Mouse (Mus musculus) G1E (cell line): Measurements from ENCODE around the gene Pet100. TPM values are rescaled to one million over a fixed set of nuclear protein-coding genes. Genes with fewer than 3 reads are reported as not detected.
"Not testable (repeated sequence)": the region's sequence is repeated elsewhere in the genome, so short reads cannot be mapped to it uniquely, and the experiment has no call there.

Experiments used
- ATAC-seq: 2 replicates; pipeline ENCODE4 v1.8.0; 2016; ENCODE audit warnings: mild to moderate bottlenecking; ENCODE audit not compliant: insufficient number of reproducible peaks, poor library complexity, low FRiP score, severe bottlenecking; ENCODE audit errors: extremely low read depth
- DNase-seq: peaks from one replicate; pipeline ENCODE4 v3.0.0; 2012; ENCODE audit warnings: low spot score
- H3K27me3 ChIP-seq: 2 replicates; pipeline ENCODE4 v1.6.1; 2012; ENCODE audit warnings: mild to moderate bottlenecking, low read length, inconsistent platforms; ENCODE audit not compliant: insufficient read depth
- H3K36me3 ChIP-seq: replicated peaks from 2 replicates; pipeline ENCODE3; 2012; ENCODE audit warnings: mild to moderate bottlenecking, inconsistent platforms
- H3K4me1 ChIP-seq: 2 replicates; pipeline ENCODE4 v1.6.1; 2012; ENCODE audit warnings: low read depth, low read length, inconsistent platforms, mixed read lengths; ENCODE audit not compliant: insufficient read depth
- H3K4me3 ChIP-seq: 2 replicates; pipeline ENCODE4 v1.5.1; 2012; ENCODE audit warnings: low read depth, mild to moderate bottlenecking, inconsistent platforms, low read length, moderate library complexity, mixed read lengths
- H3K9me3 ChIP-seq: replicated peaks from 2 replicates; pipeline ENCODE4 v1.6.1; 2012; ENCODE audit warnings: inconsistent platforms
- CTCF ChIP-seq: IDR thresholded peaks from 2 replicates; pipeline ENCODE4 v1.5.1; 2012; ENCODE audit warnings: low read depth, low read length, inconsistent platforms, mixed read lengths
- GATA1 ChIP-seq: IDR thresholded peaks from 2 replicates; pipeline ENCODE4 v1.6.1; 2012; ENCODE audit warnings: borderline replicate concordance, low read length, inconsistent platforms, mixed read lengths
- GATA2 ChIP-seq: IDR thresholded peaks from 2 replicates; pipeline ENCODE4 v1.6.1; 2012; ENCODE audit warnings: low read depth, low read length, inconsistent platforms, borderline replicate concordance
- POLR2AphosphoS5 ChIP-seq: IDR thresholded peaks from 2 replicates; pipeline ENCODE4 v1.6.1; 2012; ENCODE audit warnings: low read depth, low read length, inconsistent platforms; ENCODE audit not compliant: insufficient replicate concordance
- TAL1 ChIP-seq: conservative IDR thresholded peaks from 2 replicates; pipeline ENCODE4 v1.6.1; 2012; ENCODE audit warnings: low read depth, low read length, inconsistent platforms, mixed read lengths
- polyA plus RNA-seq: library from polyadenylated mRNA; stranded (reverse); fragments of >175 nt; gene quantifications from 2 replicates; pipeline ENCODE4 v1.2.3, GENCODE M21; 2012
- total RNA-seq, 2 experiments: library from RNA; stranded (forward) in 1 of 2; stranded (reverse) in 1 of 2; fragments of 200-1000 nt in 1 of 2; fragments of >200 nt in 1 of 2; fragmentation: Nextera tagmentation in 1 of 2; gene quantifications; 2 replicates each; pipeline ENCODE4 v1.2.3; 2014 to 2017

Pet100 gene
- 25.8 and 52.9 TPM in 2 replicates for total RNA-seq (2014; fragmentation: Nextera tagmentation)
- 116 and 136 TPM in 2 replicates for total RNA-seq (2017)
- 17.7 and 22.2 TPM in 2 replicates for polyA plus RNA-seq

GRCm38 (mm10) chr8:3621199-3621970 is at the start of gene Pet100, which contains the start of gene Xab2:
Gene Pet100, plus strand, starts transcription at chr8:3621548.
Gene Xab2, minus strand, starts transcription at chr8:3621316.
- ATAC-seq = peak; percentile 95
- Histone ChIP-seq H3K27me3 (no peaks in the 10 kb centered on the region), H3K9me3 (no peaks in the 10 kb centered on the region), H3K4me3 (peak within 1 kb of the TSS; percentile 80), H3K36me3 (peaks cover 71% of the 10 kb centered on the region), H3K4me1 (peaks cover 32% of the 10 kb centered on the region)
- peak; percentile 100 for DNase-seq
- TF ChIP-seq GATA1 (no peak), GATA2 (no peak), POLR2AphosphoS5 (no peak)

GRCm38 (mm10) chr8:3574546-3574945 is 46.8 kb upstream of the Pet100 start:
- Histone ChIP-seq H3K36me3 (no peaks in the 10 kb centered on the region), H3K4me1 (peaks cover 3% of the 10 kb centered on the region; the same call in 1 of the 2 replicates), H3K4me3 (no peak overlapping the region), H3K27me3 (peaks cover 7% of the 10 kb centered on the region), H3K9me3 (no peaks in the 10 kb centered on the region)
- no peak for TF ChIP-seq GATA2
- no peak for TF ChIP-seq GATA1
- no peak for ATAC-seq
- no peak for DNase-seq

- no peak for ATAC-seq
- H3K9me3 ChIP-seq = no peaks in the 10 kb centered on the region
- TF ChIP-seq POLR2AphosphoS5 (no peak), GATA2 (no peak), GATA1 (no peak), TAL1 (no peak), CTCF (no peak)
- no peaks in the 10 kb centered on the region for H3K36me3 ChIP-seq
- DNase-seq = no peak
- H3K4me1 ChIP-seq = peaks cover 3% of the 10 kb centered on the region; the same call in 1 of the 2 replicates
- H3K27me3 ChIP-seq = peaks cover 8% of the 10 kb centered on the region
- no peak overlapping the region for H3K4me3 ChIP-seq
Measured at GRCm38 (mm10) chr8:3576211-3576960, 45.0 kb upstream of the Pet100 start.

GRCm38 (mm10) chr8:3579390-3580364 is 41.7 kb upstream of the Pet100 start:
- TF ChIP-seq CTCF (no peak), TAL1 (no peak), POLR2AphosphoS5 (no peak), GATA2 (no peak)
- Histone ChIP-seq H3K4me1 (peaks cover 3% of the 10 kb centered on the region; the same call in 1 of the 2 replicates), H3K9me3 (no peaks in the 10 kb centered on the region), H3K36me3 (no peaks in the 10 kb centered on the region), H3K27me3 (peaks cover 8% of the 10 kb centered on the region), H3K4me3 (no peak overlapping the region)
- no peak for DNase-seq
- ATAC-seq = no peak

- H3K36me3 ChIP-seq, H3K9me3 ChIP-seq, H3K27me3 ChIP-seq, H3K4me1 ChIP-seq, DNase-seq, ATAC-seq, H3K4me3 ChIP-seq: not testable (repeated sequence)
Measured at GRCm38 (mm10) chr8:3581961-3582360, 39.4 kb upstream of the Pet100 start.

GRCm38 (mm10) chr8:3586452-3586851 is 34.9 kb upstream of the Pet100 start:
- H3K4me3 ChIP-seq = no peak overlapping the region
- H3K9me3 ChIP-seq = no peaks in the 10 kb centered on the region
- H3K27me3 ChIP-seq = peaks cover 6% of the 10 kb centered on the region; the same call in 1 of the 2 replicates
- no peaks in the 10 kb centered on the region; the same call in 1 of the 2 replicates for H3K4me1 ChIP-seq
- no peak for TF ChIP-seq GATA1
- H3K36me3 ChIP-seq = no peaks in the 10 kb centered on the region
- DNase-seq (no peak), ATAC-seq (no peak)
